Mouse (Mus musculus): Measurements from ENCODE around the gene Inca1.

- no peak for TF ChIP-seq POLR2A (IDR thresholded peaks at IDR 0.05; ENCODE audit: control insufficient read depth, low read depth, low read length)
- no peak for TF ChIP-seq CTCF (IDR thresholded peaks at IDR 0.05; ENCODE audit: control insufficient read depth, insufficient read depth, insufficient replicate concordance, low read depth, low read length)
These were observed 60.0 kb downstream of the Inca1 start for GRCm38 (mm10) chr11:70639976-70640375.

Measured in testis, adult 2 months (tissue).